Mouse (Mus musculus): ENCODE results near the gene Olfr571. TPM values are rescaled to one million over a fixed set of nuclear protein-coding genes. Genes with fewer than 3 reads are reported as not detected.

Olfr571 gene
- total and polyA plus RNA-seq, 3 experiments: not detected

DNA sequence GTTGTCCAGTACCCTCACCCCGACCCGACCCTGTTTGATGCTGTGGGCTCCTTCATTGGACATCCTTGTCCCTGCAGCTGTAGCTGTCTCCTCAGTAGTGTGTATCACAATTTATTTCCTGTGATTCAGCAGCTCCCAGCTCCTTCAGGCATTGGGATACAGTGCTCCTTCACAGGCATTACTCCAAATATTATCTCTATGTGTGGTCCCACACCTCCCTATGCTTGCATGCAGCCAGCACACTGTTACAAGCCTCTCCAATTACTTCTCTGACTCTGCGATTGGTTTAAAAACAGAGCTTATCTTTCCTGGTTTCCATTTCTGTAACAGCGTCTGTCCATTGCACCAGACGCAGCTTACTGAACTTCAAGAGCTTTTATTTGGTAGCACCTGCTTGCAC, 931 bp downstream of the Olfr571 start:
- no peak overlapping the region for H3K9ac ChIP-seq (ENCODE audit: control insufficient read depth, low read depth, low read length, poor library complexity, severe bottlenecking)
- TF ChIP-seq NELFE (IDR thresholded peaks at IDR 0.05; ENCODE audit: low read depth, low read length): no peak
- no peak for TF ChIP-seq POLR2AphosphoS5 (IDR thresholded peaks at IDR 0.05; ENCODE audit: borderline replicate concordance, low read depth, low read length)
- no peak for TF ChIP-seq CTCF (IDR thresholded peaks at IDR 0.05 in 2 of 3, conservative IDR thresholded peaks at IDR 0.05 in 1 of 3; ENCODE audit: control insufficient read depth in 1 of 3, insufficient read depth in 1 of 3, low read depth in 2 of 3, low read length in 3 of 3, poor library complexity in 1 of 3, severe bottlenecking in 1 of 3)
- TF ChIP-seq MAFK (IDR thresholded peaks at IDR 0.05; ENCODE audit: borderline replicate concordance, low read depth, low read length): no peak
- no peak for TF ChIP-seq ELF1 (IDR thresholded peaks at IDR 0.05; ENCODE audit: low read depth, low read length)
- TF ChIP-seq EP300 (IDR thresholded peaks at IDR 0.05; ENCODE audit: low read depth in 1 of 2, low read length in 2 of 2): no peak
- no peak for TF ChIP-seq NRF1 (IDR thresholded peaks at IDR 0.05; ENCODE audit: insufficient read depth, low read depth, low read length, poor library complexity, severe bottlenecking)
- TF ChIP-seq USF1 (IDR thresholded peaks at IDR 0.05; ENCODE audit: low read depth, low read length): no peak
- no peak for TF ChIP-seq ZKSCAN1 (IDR thresholded peaks at IDR 0.05; ENCODE audit: low read depth, low read length)
- TF ChIP-seq ETS1 (IDR thresholded peaks at IDR 0.05; ENCODE audit: low read depth, low read length): no peak
- TF ChIP-seq GABPA (IDR thresholded peaks at IDR 0.05; ENCODE audit: low read depth, low read length): no peak
- H3K9me3 ChIP-seq (replicated peaks; ENCODE audit: insufficient read depth, low read length): no peaks in the 10 kb centered on the region
- H3K4me1 ChIP-seq (ENCODE audit: control insufficient read depth in 1 of 2, insufficient read depth in 2 of 2, low read length in 2 of 2): no peaks in the 10 kb centered on the region
- no peaks in the 10 kb centered on the region for H3K27me3 ChIP-seq (ENCODE audit: control insufficient read depth in 1 of 2, insufficient read depth in 2 of 2, low read length in 2 of 2)
- no peak overlapping the region for H3K4me3 ChIP-seq (ENCODE audit: control insufficient read depth in 1 of 2, insufficient read depth in 1 of 2, low read depth in 2 of 2, low read length in 2 of 2)
- no peak for DNase-seq (ENCODE audit: low read depth, low spot score)
- H3K79me2 ChIP-seq (ENCODE audit: control insufficient read depth, insufficient read depth, low read length, poor library complexity): no peaks in the 10 kb centered on the region
- no peak overlapping the region for H3K27ac ChIP-seq (ENCODE audit: control insufficient read depth, low read depth, low read length)
- no peaks in the 10 kb centered on the region for H3K36me3 ChIP-seq (ENCODE audit: control insufficient read depth in 1 of 2, insufficient read depth in 2 of 2, low read length in 2 of 2)

DNA sequence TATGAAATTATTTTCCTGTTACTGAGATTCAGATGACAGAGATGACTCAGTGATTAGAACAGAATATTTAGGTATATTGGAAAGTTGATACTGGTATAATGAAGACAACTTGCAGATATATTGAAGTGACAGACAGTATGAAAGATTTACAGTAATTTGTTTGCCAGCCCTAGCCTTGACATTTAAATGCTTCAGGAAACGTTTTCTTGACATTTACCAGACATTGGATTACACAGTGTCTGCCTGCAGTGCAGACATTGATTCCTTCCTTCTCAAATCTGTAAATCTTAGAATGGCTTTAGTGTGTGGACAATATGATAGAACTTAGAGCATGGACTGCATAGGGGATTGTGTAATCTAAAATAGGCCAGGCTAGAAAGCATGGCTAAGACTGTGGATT, 2.1 kb downstream of the Olfr571 start:
- no peak overlapping the region for H3K9ac ChIP-seq (ENCODE audit: control insufficient read depth, low read depth, low read length, poor library complexity, severe bottlenecking)
- no peaks in the 10 kb centered on the region for H3K4me1 ChIP-seq (ENCODE audit: control insufficient read depth in 1 of 2, insufficient read depth in 2 of 2, low read length in 2 of 2)
- H3K27ac ChIP-seq (ENCODE audit: control insufficient read depth, low read depth, low read length): no peak overlapping the region
- no peak overlapping the region for H3K4me3 ChIP-seq (ENCODE audit: control insufficient read depth in 1 of 2, insufficient read depth in 1 of 2, low read depth in 2 of 2, low read length in 2 of 2)
- TF ChIP-seq HCFC1 (IDR thresholded peaks at IDR 0.05; ENCODE audit: low read depth, low read length) (no peak), MAX (IDR thresholded peaks at IDR 0.05; ENCODE audit: low read length) (no peak), ZC3H11A (IDR thresholded peaks at IDR 0.05; ENCODE audit: low read depth, low read length) (no peak), BHLHE40 (IDR thresholded peaks at IDR 0.05; ENCODE audit: borderline replicate concordance, low read depth, low read length) (no peak), USF2 (IDR thresholded peaks at IDR 0.05; ENCODE audit: borderline replicate concordance in 1 of 2, insufficient read depth in 1 of 2, low read depth in 1 of 2, low read length in 2 of 2) (no peak), CTCF (IDR thresholded peaks at IDR 0.05 in 2 of 3, conservative IDR thresholded peaks at IDR 0.05 in 1 of 3; ENCODE audit: control insufficient read depth in 1 of 3, insufficient read depth in 1 of 3, low read depth in 2 of 3, low read length in 3 of 3, poor library complexity in 1 of 3, severe bottlenecking in 1 of 3) (no peak), ZMIZ1 (IDR thresholded peaks at IDR 0.05; ENCODE audit: low read depth, low read length) (no peak), ZKSCAN1 (IDR thresholded peaks at IDR 0.05; ENCODE audit: low read depth, low read length) (no peak), ELF1 (IDR thresholded peaks at IDR 0.05; ENCODE audit: low read depth, low read length) (no peak), MYB (IDR thresholded peaks at IDR 0.05; ENCODE audit: low read depth, low read length) (no peak), E2F4 (IDR thresholded peaks at IDR 0.05; ENCODE audit: borderline replicate concordance, low read depth, low read length) (no peak), GATA1 (IDR thresholded peaks at IDR 0.05; ENCODE audit: low read depth, low read length) (no peak), MYC (IDR thresholded peaks at IDR 0.05; ENCODE audit: low read depth, low read length) (no peak), JUND (IDR thresholded peaks at IDR 0.05; ENCODE audit: low read depth, low read length) (no peak), UBTF (IDR thresholded peaks at IDR 0.05; ENCODE audit: borderline replicate concordance, insufficient read depth, low read depth, low read length) (no peak), SMC3 (IDR thresholded peaks at IDR 0.05; ENCODE audit: low read depth, low read length) (no peak), ETS1 (IDR thresholded peaks at IDR 0.05; ENCODE audit: low read depth, low read length) (no peak), GABPA (IDR thresholded peaks at IDR 0.05; ENCODE audit: low read depth, low read length) (no peak), TBP (IDR thresholded peaks at IDR 0.05; ENCODE audit: low read depth, low read length) (no peak)
- DNase-seq (ENCODE audit: low read depth, low spot score): no peak
- H3K36me3 ChIP-seq (ENCODE audit: control insufficient read depth in 1 of 2, insufficient read depth in 2 of 2, low read length in 2 of 2): no peaks in the 10 kb centered on the region
- H3K79me2 ChIP-seq (ENCODE audit: control insufficient read depth, insufficient read depth, low read length, poor library complexity): no peaks in the 10 kb centered on the region
- H3K27me3 ChIP-seq (ENCODE audit: control insufficient read depth in 1 of 2, insufficient read depth in 2 of 2, low read length in 2 of 2): no peaks in the 10 kb centered on the region
- no peaks in the 10 kb centered on the region for H3K9me3 ChIP-seq (replicated peaks; ENCODE audit: insufficient read depth, low read length)
